Mouse (Mus musculus) activated CD4-positive, CD25-positive, alpha-beta regulatory T cell, adult 4 months (primary cell): Measurements from ENCODE around the gene Trpv4. TPM values are rescaled to one million over a fixed set of nuclear protein-coding genes. Genes with fewer than 3 reads are reported as not detected.
A peak's percentile ranks its signal among the peaks of the same experiment; 100 is the strongest.

Experiments used
- ATAC-seq: one replicate; pipeline ENCODE4 v1.8.0; 2017
- polyA plus RNA-seq, 2 experiments: library from polyadenylated mRNA; unstranded; fragments of 100-300 nt; shearing (Covaris generic); gene quantifications; one replicate each; pipeline ENCODE4 v1.2.1; 2017

Trpv4 gene
- under 1 TPM; 0.24 to 0.25 TPM for polyA plus RNA-seq

GRCm38 (mm10) chr5:114658255-114658654 lies at the start of gene Trpv4:
Gene Trpv4, minus strand, starts transcription at chr5:114658421.
- ATAC-seq, result no peak

- ATAC-seq, result peak; percentile 82
These were observed 49.2 kb upstream of the Trpv4 start, which contains the start of gene Tchp for GRCm38 (mm10) chr5:114707265-114708068. Gene Tchp, plus strand, starts transcription at chr5:114707760.

DNA sequence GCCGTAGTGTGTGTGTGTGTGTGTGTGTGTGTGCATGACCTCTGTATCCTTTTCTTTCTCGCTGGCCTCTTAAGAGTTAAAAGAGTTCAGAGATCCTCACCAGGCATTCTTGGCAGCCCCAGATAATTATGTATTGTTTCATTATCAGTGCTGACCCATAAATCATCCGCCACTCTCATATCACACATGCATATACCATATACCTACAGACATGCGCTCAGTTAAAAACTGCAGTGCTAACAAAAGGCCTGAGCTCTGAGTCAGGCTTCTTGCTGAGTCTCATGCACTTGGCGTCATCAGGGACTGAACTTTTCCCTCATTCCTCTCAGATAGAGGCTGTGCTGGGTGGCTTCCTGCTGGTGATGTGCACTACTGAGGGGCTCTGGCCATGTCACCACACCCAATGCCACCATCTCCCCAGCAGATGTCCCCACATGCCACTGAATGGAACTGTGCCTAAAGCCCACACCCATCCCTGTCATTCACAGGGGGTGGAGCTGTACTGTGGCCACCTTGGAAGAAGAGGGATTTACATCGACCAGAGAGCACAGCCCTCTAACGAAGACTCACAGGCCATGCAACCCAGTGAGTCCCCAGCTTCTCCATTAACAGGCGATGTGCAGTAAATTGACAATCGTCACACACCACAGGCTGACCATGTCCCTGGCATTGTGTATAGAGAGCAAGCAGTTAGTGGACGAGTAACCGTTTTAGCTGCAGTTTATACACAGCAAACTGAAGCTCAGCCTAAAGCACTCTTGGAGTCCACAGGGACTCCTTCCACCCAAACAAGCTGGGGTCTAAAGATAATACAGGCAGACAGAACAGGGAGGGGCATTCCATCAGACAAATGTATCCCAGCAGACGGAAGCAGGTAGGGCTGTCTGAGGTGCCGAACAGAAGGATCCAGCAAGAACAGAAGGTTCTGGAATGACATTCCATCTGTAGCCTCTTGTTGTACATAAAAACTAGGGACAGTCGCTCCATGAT lies 44.5 kb upstream of the Trpv4 start:
- no peak for ATAC-seq

GRCm38 (mm10) chr5:114699015-114699414 lies 40.8 kb upstream of the Trpv4 start:
- ATAC-seq, result no peak

GRCm38 (mm10) chr5:114698044-114698746 lies 40.0 kb upstream of the Trpv4 start:
- no peak for ATAC-seq

DNA sequence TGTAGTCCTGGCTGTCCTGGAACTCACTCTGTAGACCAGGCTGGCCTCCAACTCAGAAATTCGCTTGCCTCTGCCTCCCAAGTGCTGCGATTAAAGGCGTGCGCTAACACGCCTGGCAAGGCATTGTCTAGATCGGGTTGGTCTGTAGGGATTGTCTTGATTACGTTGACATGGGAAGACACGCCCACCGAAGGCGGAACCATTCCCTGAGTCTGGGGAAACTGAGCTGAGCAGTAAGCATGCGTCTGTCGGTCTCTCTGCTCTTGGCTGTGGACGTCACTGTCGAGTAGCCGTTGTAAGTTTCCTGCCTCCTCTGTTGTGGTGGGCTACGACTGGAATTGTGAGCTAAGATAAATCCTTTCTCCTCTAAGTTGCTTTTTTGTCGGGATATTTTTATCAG lies 38.7 kb upstream of the Trpv4 start:
- ATAC-seq, result no peak

DNA sequence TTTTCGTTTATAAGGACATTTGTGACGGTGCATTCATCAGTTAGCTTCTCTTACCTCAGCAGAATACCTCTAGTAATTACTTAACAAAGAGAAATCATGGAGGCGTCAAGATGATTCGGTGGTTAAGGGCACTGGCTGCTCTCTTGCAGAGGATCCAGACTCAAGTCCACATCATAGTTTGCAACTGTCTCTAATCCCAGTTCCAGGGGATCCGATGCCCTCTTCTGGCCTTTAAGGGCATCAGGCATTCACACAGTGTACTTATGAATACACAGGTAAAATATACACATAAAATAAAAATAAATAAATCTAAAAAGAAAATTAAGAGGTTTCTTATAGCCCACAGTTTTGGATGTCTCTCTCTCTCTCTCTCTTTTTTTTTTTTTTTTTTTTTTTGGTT lies 37.6 kb upstream of the Trpv4 start:
- ATAC-seq, result no peak

GRCm38 (mm10) chr5:114690633-114691567 lies 32.7 kb upstream of the Trpv4 start, which contains the start of gene Gltp:
Gene Gltp, minus strand, starts transcription at chr5:114690984.
- ATAC-seq, result peak; percentile 95

DNA sequence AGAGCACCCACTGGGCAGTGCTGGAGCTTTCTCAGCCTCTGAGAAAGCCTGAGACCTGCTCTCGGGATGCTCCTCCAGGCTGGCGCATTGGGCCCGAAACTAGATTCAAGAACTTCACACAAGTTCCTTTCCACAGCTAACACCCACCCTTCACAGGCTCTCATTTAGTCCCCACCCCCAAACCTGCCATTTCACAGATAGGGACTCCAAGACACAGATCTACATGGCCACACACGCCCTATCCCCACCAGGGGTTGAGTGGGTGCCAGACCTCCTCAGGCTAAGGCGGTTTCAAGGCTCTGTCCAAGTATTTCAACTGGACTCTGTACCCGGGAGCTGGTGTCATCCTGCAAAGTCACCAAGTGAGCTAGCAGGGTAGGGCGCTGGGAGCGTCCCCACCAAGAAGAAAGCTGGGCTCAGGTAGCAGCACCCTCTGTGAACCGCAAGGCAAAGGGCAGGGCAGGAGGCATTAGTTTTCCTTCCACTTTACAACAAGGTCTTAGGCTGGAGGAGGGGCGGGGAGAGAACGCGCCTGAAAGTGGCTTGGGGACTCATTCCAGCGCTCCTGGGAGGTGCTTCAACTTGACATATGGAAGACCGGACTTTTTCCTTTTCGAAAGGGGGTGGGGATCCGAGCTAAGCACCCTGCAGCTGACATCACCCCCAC lies 31.6 kb upstream of the Trpv4 start:
- ATAC-seq, result peak; percentile 26

- ATAC-seq, result no peak
These were observed 30.5 kb upstream of the Trpv4 start for GRCm38 (mm10) chr5:114688703-114689102.

DNA sequence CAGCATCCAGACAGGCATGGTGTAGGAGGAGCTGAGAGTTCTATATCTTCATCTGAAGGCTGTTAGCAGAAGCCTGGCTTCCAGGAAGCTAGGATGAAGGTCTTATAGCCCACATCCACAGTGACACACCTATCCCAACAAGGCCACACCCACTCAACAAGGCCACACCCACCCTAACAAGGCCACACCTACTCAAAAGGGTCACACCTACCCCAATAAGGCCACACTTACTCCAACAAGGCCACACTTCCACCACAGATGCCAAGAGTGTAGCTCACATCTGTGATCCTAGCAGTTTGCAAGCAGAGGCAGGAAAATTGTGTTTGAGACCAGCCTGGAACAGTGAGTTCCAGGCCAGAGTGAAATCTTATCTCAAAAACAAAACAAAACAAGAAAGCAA lies 29.7 kb upstream of the Trpv4 start:
- no peak for ATAC-seq

DNA sequence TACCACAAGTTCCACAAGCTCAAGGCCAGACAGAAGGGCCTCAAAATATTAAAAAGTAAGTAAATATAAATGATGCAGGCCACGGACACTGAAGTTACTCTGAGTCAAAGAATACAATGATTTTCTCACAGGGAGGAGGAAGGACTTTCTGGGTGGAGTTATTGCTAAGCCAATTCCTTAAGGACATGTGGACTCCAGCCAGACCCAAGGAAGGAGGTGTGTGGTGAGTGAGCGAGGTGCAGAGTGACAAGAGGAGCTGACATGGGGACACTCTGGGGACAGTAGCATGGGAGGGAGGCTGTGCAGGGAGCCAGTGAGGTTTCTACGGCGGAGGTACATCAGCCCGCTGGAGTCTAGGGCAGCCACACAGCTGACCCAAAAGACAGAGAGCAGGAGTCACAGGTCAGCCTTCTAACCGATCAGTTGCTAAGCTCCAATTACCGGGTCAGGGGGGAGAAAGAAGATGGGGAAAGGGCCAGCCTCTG lies 28.5 kb upstream of the Trpv4 start:
- no peak for ATAC-seq

DNA sequence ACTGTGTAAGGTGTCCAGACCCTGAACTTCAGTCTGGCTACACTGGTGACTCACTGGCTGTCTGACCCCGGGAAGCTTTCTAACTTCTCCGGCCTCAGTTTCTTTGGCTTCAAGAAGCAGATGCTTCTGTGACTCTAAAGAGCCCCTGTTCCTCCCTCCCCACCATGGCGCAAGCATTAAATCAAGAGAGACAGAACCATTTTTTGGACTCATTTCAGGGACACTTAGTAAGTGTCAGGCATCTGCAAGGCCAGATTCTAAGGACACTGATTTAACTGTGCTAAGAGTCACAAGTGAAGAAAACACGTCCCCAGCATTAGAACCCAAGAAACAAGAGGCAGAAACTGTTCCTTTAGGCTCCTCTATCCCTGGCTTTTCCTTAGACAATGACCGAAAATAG lies 27.8 kb upstream of the Trpv4 start:
- ATAC-seq, result no peak

- ATAC-seq, result no peak
These were observed 23.5 kb upstream of the Trpv4 start for GRCm38 (mm10) chr5:114681717-114682116.

- peak; percentile 78 for ATAC-seq
These were observed 22.6 kb upstream of the Trpv4 start for GRCm38 (mm10) chr5:114680676-114681285.

DNA sequence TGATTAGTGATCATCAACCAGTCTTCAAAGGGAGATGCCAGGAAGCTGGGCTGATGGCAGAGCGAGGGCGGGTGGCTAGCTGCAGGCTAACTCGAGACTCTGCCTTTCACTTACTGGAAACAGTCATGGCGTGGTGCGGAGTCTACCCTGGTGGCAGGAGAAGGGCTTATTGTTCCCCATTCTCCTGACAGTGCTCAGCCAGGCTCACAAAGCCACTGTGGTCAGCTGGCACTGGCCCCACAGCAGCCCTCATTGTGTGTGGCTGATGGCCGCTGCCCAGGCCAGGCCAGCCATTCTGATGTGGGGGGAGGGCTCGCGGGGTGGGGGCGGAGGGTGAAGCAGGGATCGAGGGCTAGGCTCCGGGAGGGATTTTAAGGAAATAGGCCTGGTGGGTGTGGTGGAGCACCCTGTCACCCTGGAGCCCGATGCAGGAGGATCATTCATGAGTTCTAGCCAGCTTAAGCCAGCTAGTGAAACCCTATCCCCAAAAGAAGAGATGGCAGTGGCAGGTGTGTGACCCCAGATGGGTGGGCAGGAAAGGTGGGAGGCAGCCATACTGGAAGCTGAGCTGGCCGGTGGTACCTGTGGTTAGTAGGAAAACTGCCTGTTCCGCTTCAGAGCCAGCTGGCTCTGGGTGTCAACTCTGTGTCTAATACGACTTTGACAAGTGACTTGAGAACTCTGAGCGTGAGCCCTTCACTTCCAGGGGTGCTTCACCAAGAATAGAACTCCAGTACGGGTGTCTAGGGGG lies 21.8 kb upstream of the Trpv4 start:
- no peak for ATAC-seq

- no peak for ATAC-seq
These were observed 16.4 kb upstream of the Trpv4 start for GRCm38 (mm10) chr5:114674594-114674993.

DNA sequence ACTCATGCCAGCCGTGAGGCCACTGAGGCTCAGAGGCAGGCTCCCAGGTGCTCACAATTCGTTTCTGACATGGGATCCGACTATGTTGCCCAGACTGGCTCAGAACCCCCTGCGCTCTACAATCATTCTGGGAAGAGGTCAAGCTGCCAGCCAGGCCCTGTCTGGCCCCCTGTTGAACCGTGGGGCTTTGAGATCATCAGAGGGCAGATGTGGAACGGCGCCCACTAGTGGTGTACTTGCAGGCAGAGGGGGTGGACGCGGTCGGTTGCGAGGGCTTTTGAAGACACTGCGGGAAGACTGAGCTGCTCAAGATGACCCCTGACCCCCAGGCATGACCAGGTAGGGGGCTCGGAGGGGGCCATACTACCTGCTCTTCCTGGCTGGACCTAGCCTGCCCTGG lies 14.9 kb upstream of the Trpv4 start:
- no peak for ATAC-seq

GRCm38 (mm10) chr5:114669014-114669413 lies 10.8 kb upstream of the Trpv4 start:
- ATAC-seq, result no peak
